Mouse (Mus musculus): Measurements from ENCODE around the gene Slc35g2.

DNA sequence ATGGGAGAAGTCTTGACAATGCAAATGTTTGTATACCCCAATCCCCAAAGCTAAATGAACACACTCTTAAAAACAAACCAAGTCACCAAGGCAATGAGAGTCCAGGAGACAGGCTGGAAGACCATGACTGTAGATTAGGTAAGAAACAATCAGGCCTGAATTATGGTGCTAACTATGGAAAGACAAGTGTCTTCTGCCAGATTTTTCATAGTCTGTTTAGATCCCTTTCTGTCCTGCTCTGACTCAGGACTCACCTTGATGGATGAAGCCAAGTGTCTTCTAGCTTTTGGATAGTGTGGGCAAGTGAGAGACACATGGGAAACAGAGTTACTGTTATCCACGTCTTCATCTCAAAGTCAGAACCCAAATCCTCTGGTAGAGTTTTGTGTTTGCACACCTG lies 621 bp upstream of the Slc35g2 start:
- no peak for TF ChIP-seq CTCF (IDR thresholded peaks at IDR 0.05; ENCODE audit: low read depth)
- no peak for TF ChIP-seq EP300 (IDR thresholded peaks at IDR 0.05; ENCODE audit: low read depth)

Data from liver, postnatal 0 days (tissue).